Mouse (Mus musculus) heart, adult 8-10 months (tissue): Measurements from ENCODE around the gene Sp6. TPM values are rescaled to one million over a fixed set of nuclear protein-coding genes. Genes with fewer than 3 reads are reported as not detected.

ENCODE experiments used
- DNase-seq: peaks from one replicate; pipeline ENCODE4 v3.0.0; 2022; ENCODE audit warnings: low spot score
- total RNA-seq, 4 experiments: library from RNA; stranded (reverse); gene quantifications; 2 replicates each; pipeline ENCODE4 v1.2.4; 2022

Gene Sp6
- total RNA-seq, 4 experiments from 2014 or later: 0.08 to 0.28 (median 0.23) TPM; not detected in 1

- DNase-seq: peak; percentile 81
Measured at GRCm38 (mm10) chr11:96982355-96982754, 30.8 kb upstream of the Sp6 start.

- no peak for DNase-seq
Measured at GRCm38 (mm10) chr11:96982859-96983258, 30.3 kb upstream of the Sp6 start, which contains the start of gene Sp2. Gene Sp2, minus strand, starts transcription at chr11:96982959.

DNA sequence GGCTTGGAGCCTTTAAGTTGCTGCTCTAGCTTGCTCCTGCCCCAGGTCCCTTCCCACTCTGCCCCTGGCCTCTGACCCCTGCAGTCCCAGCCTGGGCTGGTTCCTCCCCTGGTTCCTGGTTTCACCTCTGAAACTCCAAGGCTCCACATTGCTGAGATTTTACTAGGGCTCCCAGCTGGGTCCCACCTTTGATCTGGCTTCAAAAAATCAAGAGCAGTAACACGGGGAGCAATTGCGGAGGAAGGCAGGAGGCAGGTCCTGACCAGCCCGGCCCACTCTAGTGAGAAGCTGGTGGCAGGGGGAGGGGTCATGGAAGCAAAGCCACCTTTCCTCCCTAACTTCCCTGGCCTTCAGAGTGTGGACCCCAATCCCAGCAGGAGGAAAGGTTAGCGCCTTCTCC is 28.3 kb upstream of the Sp6 start:
- no peak for DNase-seq

- no peak for DNase-seq
Measured at GRCm38 (mm10) chr11:96986463-96986862, 26.7 kb upstream of the Sp6 start.

DNA sequence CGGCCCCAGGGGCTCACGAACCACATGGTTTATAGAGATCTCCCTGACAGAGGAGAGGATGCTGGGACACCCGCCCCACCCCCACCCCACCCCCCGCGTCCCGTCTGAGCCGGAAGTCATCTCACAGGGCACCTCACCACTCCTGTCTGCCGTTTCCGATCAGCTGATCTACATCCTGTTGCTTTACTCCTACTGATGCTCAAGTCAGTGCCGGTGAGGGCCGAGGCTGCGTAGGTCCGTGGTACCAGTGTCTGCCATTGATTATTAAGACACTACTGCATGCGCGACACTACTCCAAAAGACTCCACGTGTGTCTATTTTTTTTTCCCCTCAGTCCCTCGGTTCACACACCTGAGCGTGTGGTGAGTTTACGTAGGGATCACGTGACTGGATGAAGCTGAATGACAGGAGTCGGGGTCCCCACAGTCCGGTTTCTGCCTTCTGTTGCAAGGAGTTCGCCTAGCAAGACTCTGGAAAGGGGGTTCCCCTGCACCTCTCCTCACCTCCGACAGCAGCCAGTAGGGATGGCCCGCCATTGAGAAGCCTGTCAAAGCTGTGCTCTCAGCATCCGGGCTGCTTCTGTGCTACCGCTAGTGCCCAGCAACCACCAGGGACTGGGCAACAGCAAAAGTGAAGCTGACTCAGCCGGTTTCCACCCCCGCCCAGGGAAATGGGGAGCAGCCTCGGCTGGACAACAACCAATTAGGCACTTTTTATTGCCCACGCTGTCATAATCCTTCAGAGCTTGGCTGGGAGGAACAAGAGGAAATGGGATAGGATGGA is 25.1 kb upstream of the Sp6 start:
- DNase-seq: no peak

DNA sequence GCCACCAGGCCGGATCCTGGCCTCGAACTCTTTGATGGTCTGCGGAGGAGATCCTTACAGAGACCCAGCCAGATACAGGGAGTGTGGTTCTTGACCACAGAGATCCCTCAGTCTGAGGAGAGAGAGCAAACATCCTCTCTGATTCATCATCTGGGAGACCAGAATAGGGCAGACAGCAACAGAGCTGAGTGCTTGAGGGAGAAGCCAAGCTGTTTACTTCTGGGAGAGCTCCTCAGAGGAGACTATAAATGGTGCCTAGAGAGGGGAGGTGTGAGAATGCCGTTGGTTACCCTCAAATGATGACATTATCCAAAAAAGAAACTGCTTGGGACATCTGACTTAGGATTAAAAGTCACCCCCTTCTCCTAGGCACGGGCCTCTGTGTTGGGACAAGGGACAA is 21.7 kb upstream of the Sp6 start:
- no peak for DNase-seq

- no peak for DNase-seq
Measured at GRCm38 (mm10) chr11:96992722-96993311, 20.4 kb upstream of the Sp6 start.

DNA sequence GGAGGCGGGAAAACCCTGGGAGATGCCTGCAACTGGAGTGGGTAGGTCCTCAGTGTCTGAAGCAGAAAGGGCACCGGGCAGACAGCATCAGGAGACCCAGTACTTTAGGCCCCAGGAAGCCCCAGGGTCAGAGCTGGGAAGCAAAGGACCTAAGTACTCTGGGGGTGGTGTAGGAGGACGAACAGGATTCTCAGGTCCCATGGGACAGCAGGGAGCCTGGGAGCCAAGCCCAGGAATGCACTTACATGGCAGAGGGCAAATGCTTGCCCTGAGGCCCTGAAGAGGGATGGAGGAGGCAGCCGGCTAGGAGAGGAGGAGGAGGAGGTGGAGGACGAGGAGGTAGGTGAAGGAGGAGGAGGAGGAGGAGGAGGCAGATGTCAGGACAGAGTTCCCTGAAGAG is 18.2 kb upstream of the Sp6 start:
- DNase-seq: no peak

- DNase-seq: no peak
Measured at GRCm38 (mm10) chr11:96995836-96996772, 17.1 kb upstream of the Sp6 start.

DNA sequence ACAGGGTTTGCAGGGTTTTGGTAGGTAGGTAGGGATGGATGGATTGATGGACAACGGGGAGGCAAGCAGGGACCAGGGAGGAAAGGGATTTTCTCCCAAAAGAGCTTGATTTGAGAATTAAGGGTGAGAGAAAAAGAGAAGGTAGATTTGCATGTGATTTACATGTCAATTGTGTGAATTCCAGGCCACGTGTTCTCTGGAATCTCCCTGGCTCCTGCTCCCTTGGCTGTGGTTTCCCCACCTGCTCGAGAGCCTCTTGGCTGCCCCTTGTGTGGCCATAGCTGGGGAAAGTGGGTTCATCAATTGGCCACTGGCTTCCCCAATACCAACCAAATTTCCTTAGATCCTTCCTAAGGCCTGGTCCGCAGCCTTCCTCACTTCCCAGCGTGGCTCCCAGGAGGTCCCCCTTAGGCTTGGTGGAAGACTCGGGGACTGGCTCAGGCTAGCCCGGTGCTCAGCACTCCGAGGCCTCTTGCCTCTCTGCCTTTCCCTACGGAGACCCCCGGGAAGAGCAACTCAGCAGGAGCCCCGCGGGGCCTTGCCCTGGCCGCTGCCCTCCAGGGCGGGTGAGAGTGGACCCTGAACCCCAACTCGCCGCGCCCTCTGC is 16.3 kb upstream of the Sp6 start:
- no peak for DNase-seq

DNA sequence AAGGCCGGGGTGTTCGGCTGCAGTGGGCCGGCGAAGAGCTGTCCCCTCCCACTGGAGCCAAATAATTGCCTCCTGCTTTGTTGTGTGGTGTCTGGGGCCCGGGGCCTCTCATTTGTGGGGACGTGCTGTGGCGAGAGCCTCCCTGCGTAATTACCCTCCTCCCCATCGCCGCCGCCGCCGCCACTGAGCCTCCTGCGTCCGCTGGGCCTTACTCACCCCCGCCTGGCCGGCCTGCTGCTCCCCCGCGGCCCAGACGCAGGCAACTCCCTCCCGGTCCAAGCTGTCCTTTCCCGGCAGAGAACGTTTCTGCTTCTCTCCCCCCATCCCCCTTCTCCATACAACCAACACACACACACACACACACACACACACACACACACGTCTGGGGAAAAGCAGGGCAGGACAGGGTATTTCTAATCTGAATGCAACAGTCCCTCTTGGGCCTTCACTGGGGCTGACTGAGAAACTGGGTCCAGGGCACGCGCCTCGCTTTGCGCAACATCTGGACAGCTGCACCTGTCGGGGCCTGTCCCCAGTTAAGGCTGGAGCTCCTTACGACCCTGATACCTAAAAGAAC is 15.7 kb upstream of the Sp6 start:
- no peak for DNase-seq

- DNase-seq: no peak
Measured at GRCm38 (mm10) chr11:97003170-97003569, 10.0 kb upstream of the Sp6 start.

DNA sequence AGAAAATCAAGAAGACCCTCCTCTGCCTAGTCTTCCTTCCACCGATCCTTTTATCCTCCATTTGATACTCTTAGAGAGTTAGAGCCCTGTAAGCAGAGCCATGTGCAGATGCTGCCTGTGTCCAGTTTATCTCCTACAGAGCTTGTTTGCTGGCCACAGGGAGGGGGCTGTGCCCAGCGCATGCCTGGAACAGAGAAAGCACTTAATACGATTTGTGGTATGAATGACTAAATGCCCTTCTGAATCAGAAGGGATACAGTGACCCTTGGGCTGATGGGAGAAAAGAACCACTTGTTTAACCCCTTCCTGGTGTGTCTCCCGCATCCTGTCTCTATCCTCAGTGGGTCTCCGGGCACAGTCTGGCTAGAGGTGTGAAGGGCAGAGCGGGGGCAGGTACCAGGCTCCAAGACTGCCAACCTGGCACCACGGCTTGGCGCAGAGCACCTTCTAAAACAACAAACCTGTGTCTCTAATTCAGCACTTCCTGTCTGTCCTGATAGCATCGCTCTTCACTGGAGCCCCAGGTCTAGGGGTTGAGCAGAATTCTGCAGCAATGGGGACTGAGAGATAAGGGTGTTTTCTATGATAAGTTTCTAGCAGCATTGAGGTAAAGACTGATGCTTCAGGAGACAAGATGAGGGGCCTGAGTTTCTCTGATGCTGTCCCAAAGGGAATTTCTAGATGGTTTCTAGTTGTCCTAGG is 6.0 kb upstream of the Sp6 start:
- DNase-seq: no peak

DNA sequence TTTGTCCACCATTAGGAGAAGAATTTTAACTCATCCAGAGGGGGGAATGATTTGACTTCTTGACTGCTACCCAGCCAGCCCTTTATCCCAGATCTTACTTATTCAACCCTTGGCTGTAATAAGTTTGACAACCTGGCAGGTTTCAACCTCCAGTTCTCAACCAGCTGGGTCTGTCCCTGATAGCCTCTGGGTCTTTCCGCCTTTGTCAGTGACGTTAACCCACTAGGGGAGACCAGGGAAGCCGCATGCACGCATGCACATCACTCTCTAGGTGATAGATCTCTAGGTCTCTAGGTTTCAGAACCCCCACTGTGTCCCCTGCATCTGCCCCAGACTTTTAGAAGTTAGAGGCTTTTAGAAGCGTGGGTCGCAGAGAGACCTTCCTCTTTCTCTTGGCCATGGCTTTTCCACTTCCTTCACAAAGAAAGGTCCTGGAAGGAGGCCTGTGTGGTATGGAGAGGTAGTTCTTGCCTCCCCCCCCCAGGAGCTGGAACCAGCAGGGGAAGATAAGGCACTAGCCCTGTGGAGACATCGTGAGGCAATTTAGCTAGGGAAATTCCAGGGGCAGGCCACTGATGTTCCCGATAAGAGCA is 3.9 kb upstream of the Sp6 start:
- no peak for DNase-seq

DNA sequence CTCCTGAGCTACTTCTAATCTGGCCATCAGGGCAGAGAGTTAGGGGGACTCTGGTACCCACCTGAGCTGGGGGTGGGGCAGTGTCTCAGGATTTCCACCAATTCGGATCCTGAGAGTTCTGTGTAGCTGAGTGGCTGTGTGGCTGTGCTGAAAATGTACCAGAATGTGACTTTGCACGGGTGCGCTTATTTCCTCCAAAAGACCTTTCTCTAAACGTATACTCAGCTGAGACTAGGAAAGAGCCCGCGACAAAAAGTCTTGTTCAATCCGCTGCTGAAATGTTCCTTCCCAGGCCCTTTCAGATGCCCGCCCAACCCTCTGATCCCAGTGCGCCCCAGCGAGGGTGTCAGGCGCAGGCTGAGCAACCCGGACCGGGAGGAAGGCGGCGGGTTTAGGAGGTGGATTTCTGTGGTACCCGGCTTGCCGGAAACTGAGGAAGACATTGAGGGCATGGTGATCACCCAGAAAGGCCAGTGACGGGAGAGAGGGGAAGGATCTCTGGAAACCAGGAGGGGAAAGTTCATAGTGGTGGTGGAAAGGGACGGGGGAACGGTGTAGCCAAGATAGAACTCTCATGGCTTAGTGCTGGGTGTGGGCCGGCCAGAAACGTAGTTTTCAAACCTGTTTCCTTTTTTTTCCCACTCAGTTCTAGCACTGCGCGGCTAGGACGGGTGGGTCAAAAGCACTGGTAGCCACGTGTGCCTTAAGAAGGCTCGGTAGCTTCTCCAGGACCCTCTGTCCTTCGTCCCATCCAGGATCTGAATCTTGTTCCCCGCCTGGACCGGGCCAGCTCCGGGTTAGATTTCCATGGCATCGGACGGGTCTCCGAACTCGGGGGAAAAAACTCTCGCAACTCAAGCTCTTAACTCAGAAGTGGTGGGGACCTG is 4.7 kb downstream of the Sp6 start:
- DNase-seq: no peak

- DNase-seq: no peak
Measured at GRCm38 (mm10) chr11:97018583-97019344, 5.6 kb downstream of the Sp6 start.

DNA sequence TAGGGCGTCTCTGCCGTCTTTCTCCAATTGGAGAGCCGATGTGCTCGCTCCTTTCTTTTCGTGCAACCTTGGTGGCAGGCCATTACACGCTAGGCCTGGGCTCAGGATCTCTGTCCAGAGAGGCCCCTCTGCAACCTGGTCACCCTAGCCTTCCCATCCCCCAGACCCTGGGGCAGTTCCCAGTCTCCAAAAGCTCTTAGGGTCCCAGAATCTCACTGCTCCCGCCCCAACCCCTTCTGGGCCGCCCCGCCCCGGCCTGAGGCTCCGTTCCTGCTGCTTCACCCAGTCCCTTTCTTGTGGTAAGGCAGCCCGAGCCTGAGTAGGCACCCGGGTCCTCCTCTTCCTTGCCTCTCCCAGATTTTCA is 6.1 kb downstream of the Sp6 start:
- DNase-seq: no peak

- DNase-seq: no peak
Measured at GRCm38 (mm10) chr11:97021121-97021765, 8.0 kb downstream of the Sp6 start.
